Mouse (Mus musculus): ENCODE data around the gene Nfkbil1.

GRCm38 (mm10) chr17:35186681-35187080 is 48.9 kb downstream of the Nfkbil1 start:
- TF ChIP-seq EP300 (IDR thresholded peaks at IDR 0.05; ENCODE audit: low read length) (no peak), SMC3 (IDR thresholded peaks at IDR 0.05; ENCODE audit: low read depth, low read length) (no peak), SIN3A (IDR thresholded peaks at IDR 0.05; ENCODE audit: low read length) (no peak), MEF2A (IDR thresholded peaks at IDR 0.05; ENCODE audit: borderline replicate concordance, low read depth, low read length) (no peak), CTCF (conservative IDR thresholded peaks at IDR 0.05 in 1 of 2, IDR thresholded peaks at IDR 0.05 in 1 of 2; ENCODE audit: low read depth in 2 of 2, low read length in 2 of 2) (no peak), POLR2AphosphoS2 (IDR thresholded peaks at IDR 0.05; ENCODE audit: low read depth, low read length) (no peak), CHD2 (IDR thresholded peaks at IDR 0.05; ENCODE audit: low read length) (no peak), MAX (IDR thresholded peaks at IDR 0.05; ENCODE audit: low read length) (no peak), POLR2A (IDR thresholded peaks at IDR 0.05; ENCODE audit: low read depth, low read length) (no peak; the same call in 1 of the 2 replicates), MYC (IDR thresholded peaks at IDR 0.05; ENCODE audit: low read depth, low read length) (no peak), TBP (conservative IDR thresholded peaks at IDR 0.05; ENCODE audit: low read depth, low read length) (no peak), E2F4 (IDR thresholded peaks at IDR 0.05; ENCODE audit: insufficient replicate concordance, low read depth, low read length) (no peak)
